Mouse (Mus musculus) kidney, adult 2 months (tissue): ENCODE measurements at regions not wholly inside any gene's neighbourhood (a gene's known extent, or its start where the extent isn't known, plus 50 kb on each side); places are given as distances from the start of the nearest gene placed in this dataset.

Source experiments
- CTCF ChIP-seq: fragments of 200-500 bp; conservative IDR thresholded peaks from 2 replicates; pipeline ENCODE4 v1.5.1; 2011; ENCODE audit warnings: low read depth, mild to moderate bottlenecking, control low read depth, low read length, moderate library complexity, mixed read lengths; ENCODE audit not compliant: insufficient read depth, insufficient read length
- POLR2A ChIP-seq: fragments of 200-500 bp; IDR thresholded peaks from one replicate; pipeline ENCODE4 v1.6.1; 2011; ENCODE audit warnings: low read depth, low read length, control low read depth

DNA sequence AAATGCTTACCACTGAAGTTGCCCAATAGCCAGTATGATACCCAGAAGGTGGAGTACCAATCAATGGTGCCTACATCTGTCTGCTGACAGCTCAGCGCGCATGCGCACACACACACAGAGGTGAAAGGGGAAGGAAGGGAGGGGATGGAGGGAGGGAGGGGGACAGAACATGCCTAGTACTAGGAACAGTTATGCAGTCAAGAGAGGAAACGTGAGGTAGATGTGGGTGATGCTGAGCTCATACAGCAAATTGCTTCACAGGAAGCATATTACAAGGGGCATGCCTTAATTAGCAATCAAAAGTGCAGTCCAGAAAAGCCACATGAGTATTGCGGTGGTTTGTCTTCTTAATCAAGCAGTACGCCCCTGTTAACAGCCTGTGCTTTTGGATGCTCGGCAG, 265.3 kb upstream of the Foxq1 start:
- no peak for TF ChIP-seq CTCF
- no peak for TF ChIP-seq POLR2A
